Mouse (Mus musculus): Measurements from ENCODE around the gene Polr1b.

Gene Polr1b

GRCm38 (mm10) chr2:129100784-129101310, at the start of gene Polr1b:
TSS of gene Polr1b (plus strand) at chr2:129100995.
- DNase-seq, result peak; percentile 89

GRCm38 (mm10) chr2:129052451-129052983, 48.3 kb upstream of the Polr1b start:
- DNase-seq, result no peak

DNA sequence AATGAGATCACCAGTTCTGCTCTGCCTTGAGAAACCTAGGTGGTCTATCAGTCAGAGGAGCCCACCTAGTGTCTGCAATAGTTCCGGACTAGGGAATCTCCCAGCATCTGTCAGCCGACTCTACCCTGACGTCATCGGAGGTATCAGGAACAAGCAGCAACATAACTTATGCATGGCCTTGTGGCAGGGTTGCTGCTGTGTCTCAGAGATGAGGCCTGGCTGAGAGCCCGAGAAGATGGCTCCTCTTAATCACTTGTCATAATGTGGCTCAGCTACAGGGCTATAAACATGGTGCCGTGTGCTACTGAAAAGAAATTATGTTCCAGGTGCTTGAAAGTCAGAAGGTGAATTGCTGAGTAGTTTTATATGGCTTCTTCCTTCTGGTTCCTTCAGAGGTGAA, 45.1 kb upstream of the Polr1b start:
- no peak for DNase-seq

DNA sequence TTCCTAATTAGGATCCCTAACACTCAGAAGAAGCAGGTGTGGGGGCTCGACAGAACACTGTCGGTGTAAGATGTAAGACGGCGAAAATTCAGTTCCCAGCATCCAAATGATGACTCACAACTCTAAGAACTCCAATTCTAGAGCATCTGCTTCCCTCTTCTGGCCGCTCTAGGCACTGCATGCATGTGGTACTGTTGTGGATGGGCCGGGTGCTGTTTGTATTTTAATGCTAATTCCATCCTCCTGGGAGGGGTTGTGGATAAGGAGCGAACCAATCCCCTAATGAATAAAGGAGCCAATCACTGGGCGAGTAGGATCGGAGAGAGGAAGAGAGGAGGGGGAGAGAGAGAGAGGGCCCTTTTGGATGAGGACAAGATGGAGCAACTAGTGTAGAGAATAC, 44.2 kb upstream of the Polr1b start:
- peak; percentile 38 for DNase-seq

DNA sequence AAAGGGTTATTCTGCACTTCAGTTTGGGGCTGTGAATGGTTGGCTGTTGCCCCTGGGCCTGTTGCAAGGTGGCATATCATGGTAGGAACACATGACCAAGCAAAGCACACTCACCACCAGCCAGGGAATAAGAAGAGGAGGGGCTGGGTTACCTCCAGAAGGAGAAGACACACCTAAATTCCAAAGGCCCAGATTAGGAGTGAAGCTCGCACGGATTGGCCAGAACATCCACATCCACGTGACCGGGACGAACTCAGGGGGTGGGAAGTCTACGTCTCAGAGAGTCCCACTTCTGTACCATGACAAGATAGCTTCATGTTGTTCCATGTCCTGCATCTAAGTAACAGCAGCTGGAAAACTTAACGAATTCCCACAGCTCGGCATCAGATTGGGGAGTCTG, 43.5 kb upstream of the Polr1b start:
- no peak for DNase-seq

GRCm38 (mm10) chr2:129057920-129058361, 42.9 kb upstream of the Polr1b start:
- no peak for DNase-seq

GRCm38 (mm10) chr2:129061456-129062059, 39.2 kb upstream of the Polr1b start:
- no peak for DNase-seq

DNA sequence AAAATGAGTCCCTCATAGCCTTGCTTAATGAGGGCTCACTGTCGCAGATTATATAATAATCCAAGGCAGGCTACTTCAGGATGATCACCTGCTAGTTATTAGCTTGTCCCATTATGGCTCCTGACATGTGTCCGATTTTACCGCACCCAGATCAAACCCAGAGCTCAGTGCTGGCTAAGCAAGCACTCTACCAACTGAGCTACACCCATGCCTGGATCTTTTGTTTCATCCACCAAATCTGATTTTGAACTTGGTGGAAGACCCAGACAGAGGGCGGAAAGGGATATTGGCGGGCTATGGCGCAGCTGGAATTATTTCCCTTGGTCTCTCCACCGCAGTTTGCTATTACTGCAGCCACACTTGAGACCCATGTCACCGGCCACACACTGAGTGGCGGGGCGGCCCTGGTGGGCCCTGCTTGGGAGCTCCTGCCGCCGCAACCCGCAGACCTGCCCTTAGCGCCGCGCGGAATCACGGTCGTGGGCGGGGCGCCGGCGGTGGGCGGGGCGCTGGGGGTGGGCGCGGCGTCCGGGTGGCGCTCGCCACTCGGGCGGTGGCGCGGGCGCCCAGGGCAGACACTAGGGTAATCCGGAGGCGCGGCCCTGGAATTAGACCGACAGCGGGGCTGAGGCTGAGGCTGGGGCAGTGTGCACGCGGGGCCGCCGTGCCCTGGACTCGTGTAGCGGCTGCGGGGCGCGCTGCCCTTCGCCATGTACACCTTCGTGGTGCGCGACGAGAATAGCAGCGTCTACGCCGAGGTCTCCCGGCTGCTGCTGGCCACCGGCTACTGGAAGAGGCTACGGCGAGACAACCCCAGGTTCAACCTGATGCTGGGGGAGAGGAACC, 35.1 kb upstream of the Polr1b start, which contains the start of gene Ttl:
TSS of gene Ttl (plus strand) at position 506 of the 846 bp plus-strand sequence.
- DNase-seq, result peak; percentile 82

DNA sequence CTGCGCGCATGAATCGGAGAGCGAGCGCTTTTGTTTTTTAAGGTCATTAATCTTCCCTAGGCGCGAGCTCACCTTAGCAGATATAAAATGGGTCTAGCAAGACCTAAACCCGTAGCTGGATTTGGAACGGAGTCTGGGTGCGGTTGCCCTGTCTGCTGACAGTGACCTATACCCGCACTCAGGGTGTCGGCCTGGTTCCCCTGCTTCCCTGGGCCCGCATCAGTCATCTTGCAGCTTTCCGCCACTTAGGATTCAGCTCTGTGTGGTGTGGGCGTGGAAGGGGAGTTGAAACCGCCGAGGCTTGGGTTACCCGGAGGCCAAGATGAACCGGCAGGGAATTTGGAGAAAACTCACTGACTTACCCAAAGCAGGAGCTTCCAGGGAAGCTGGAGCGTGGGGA, 34.5 kb upstream of the Polr1b start:
- peak; percentile 42 for DNase-seq

DNA sequence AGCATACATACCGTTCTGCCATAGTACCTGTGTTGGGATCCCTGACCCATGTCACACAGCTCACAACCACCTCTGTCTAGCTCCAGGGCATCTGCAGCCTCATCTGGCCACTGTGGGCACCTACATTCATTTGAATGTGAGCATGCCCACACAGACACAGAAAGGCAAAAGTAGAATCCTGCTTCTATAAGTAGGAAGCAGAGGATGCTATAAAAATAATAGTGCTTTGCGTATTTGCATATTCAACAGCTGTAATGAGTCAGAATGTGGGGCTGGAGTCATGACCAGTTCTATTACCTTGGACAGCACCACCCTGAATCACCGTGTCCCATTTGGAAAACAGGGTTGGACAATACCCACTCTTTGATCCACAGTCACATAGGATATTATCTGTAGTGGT, 30.5 kb upstream of the Polr1b start:
- no peak for DNase-seq

- peak; percentile 35 for DNase-seq
Observed at GRCm38 (mm10) chr2:129078313-129078712, 22.5 kb upstream of the Polr1b start.

GRCm38 (mm10) chr2:129079194-129079593, 21.6 kb upstream of the Polr1b start:
- no peak for DNase-seq

DNA sequence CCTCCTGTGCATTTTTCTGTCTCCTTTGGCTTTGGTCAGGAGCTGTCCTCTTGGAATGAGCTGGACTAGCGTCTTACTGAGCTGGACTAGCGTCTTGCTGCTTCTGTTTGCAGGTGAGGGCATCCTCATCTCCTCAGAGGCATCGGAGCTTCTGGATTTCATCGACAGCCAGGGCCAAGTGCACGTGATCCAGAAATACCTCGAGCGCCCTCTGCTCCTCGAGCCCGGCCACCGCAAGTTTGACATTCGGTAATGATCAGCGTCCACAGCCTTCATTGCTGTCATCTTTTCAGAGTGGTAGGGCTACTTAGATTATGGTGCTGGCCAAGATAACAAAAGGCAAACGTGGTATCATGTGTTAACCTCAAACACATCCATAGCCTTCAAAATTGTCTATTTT, 19.7 kb upstream of the Polr1b start:
- peak; percentile 13 for DNase-seq

GRCm38 (mm10) chr2:129083514-129083913, 17.3 kb upstream of the Polr1b start:
- no peak for DNase-seq

- peak; percentile 32 for DNase-seq
Observed at GRCm38 (mm10) chr2:129084959-129085358, 15.8 kb upstream of the Polr1b start.

- DNase-seq, result no peak
Observed at GRCm38 (mm10) chr2:129087520-129087919, 13.3 kb upstream of the Polr1b start.

DNA sequence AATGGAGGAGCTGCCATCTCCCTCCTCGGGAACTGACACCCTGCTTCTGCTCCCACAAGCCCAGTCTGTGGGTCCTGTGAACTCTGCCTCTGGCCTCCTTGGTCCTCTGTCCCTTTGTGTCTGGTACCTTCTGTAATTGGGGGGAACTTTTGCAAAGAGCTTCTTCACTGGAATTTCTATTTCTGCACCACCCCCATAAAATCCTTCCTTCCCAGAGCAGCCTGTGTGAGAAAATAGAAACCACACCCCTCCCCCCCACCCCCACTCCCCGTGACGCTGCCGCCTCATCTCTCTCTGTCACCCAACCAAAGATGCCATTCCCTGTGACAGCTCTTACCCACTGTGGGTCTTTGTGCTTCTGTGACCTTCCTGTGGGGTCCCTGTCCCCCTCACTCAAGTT, 10.4 kb upstream of the Polr1b start:
- no peak for DNase-seq

GRCm38 (mm10) chr2:129092810-129093209, 8.0 kb upstream of the Polr1b start:
- no peak for DNase-seq

- DNase-seq, result no peak
Observed at GRCm38 (mm10) chr2:129093926-129094724, 6.7 kb upstream of the Polr1b start.

DNA sequence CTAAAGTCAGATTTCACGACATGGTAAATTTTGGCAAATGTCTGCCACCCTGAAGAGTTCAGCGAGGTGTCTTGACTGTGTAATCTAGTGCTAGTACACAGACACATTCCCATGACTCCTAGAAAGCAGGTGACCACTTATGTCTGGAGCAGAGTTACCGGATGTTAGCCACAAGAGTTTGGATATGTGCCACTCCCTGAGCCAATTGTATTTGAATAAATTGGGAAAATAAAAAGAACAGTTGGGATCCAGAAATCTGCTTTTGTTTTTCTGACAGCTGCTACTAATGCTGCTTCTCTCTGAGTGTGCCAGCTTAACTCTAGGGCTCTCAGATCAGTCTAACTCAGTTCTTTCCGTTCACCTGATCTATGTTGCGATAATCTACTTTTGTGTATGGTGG, 12.1 kb downstream of the Polr1b start:
- DNase-seq, result no peak

- DNase-seq, result no peak
Observed at GRCm38 (mm10) chr2:129115706-129116367, 15.0 kb downstream of the Polr1b start.

DNA sequence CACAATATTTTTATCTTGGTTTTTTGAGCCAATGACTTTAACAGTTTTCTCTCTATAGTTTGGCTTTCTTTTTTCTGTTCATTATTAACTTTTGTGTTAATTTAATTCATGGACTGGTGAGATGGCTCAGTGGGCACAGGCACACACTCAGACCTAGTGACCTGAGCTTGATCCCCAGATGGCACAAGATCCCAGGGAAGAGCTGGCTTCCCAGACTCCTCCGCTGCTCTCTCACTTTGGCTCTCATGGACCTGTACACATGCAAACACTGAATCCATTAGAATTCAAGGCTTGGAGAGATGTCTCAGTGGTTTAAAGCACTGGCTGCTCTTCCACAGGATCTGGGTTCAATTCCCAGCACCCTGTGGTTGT, 15.6 kb downstream of the Polr1b start:
- DNase-seq, result no peak

All from lung, postnatal 14 days (tissue).